Mouse (Mus musculus): Measurements from ENCODE around the gene Ubxn4. TPM values are rescaled to one million over a fixed set of nuclear protein-coding genes. Genes with fewer than 3 reads are reported as not detected.
"Not testable (repeated sequence)": the region's sequence is repeated elsewhere in the genome, so short reads cannot be mapped to it uniquely, and the experiment has no call there.

Gene Ubxn4
- polyA plus RNA-seq, 1 experiment from 2014 or later, result 62.0 TPM

- no peak overlapping the region for H3K9ac ChIP-seq (ENCODE audit: low read length)
- H3K9me3 ChIP-seq (replicated peaks; ENCODE audit: control insufficient read depth, low read length), result no peaks in the 10 kb centered on the region
- no peak for ATAC-seq
- no peaks in the 10 kb centered on the region for H3K36me3 ChIP-seq (ENCODE audit: control insufficient read depth, insufficient read depth, low read length)
- no peak for DNase-seq (ENCODE audit: low spot score)
- WGBS, result 85% methylated on average over 12 of the region's 12 CpGs
- no peak overlapping the region for H3K4me2 ChIP-seq (ENCODE audit: low read length)
- no peaks in the 10 kb centered on the region for H3K27me3 ChIP-seq (replicated peaks; ENCODE audit: control insufficient read depth, insufficient read depth, low read length)
- H3K4me1 ChIP-seq (ENCODE audit: control insufficient read depth, insufficient read depth, low read length), result no peaks in the 10 kb centered on the region
- H3K27ac ChIP-seq (ENCODE audit: low read depth, low read length), result no peak overlapping the region
- no peak overlapping the region for H3K4me3 ChIP-seq (ENCODE audit: low read depth, low read length)
Observed at GRCm38 (mm10) chr1:128293524-128293923, 49.8 kb downstream of the Ubxn4 start.

- Histone ChIP-seq H3K27me3 (replicated peaks; ENCODE audit: control insufficient read depth, insufficient read depth, low read length) (no peaks in the 10 kb centered on the region), H3K27ac (ENCODE audit: low read depth, low read length) (no peak overlapping the region), H3K9me3 (replicated peaks; ENCODE audit: control insufficient read depth, low read length) (no peaks in the 10 kb centered on the region), H3K4me1 (ENCODE audit: control insufficient read depth, insufficient read depth, low read length) (no peaks in the 10 kb centered on the region), H3K9ac (ENCODE audit: low read length) (no peak overlapping the region), H3K36me3 (ENCODE audit: control insufficient read depth, insufficient read depth, low read length) (no peaks in the 10 kb centered on the region), H3K4me2 (ENCODE audit: low read length) (no peak overlapping the region), H3K4me3 (ENCODE audit: low read depth, low read length) (no peak overlapping the region)
- WGBS, result 85% methylated on average over 8 of the region's 8 CpGs
- DNase-seq (ENCODE audit: low spot score) (no peak), ATAC-seq (no peak)
Observed at GRCm38 (mm10) chr1:128295296-128295695, 51.5 kb downstream of the Ubxn4 start.

- ATAC-seq (peak; percentile 32; the same call in 1 of the 2 replicates), DNase-seq (ENCODE audit: low spot score) (peak; percentile 14)
- Histone ChIP-seq H3K4me2 (ENCODE audit: low read length) (no peak overlapping the region), H3K4me3 (ENCODE audit: low read depth, low read length) (no peak overlapping the region), H3K9me3 (replicated peaks; ENCODE audit: control insufficient read depth, low read length) (no peaks in the 10 kb centered on the region), H3K9ac (ENCODE audit: low read length) (no peak overlapping the region), H3K36me3 (ENCODE audit: control insufficient read depth, insufficient read depth, low read length) (no peaks in the 10 kb centered on the region), H3K27ac (ENCODE audit: low read depth, low read length) (no peak overlapping the region), H3K27me3 (replicated peaks; ENCODE audit: control insufficient read depth, insufficient read depth, low read length) (no peaks in the 10 kb centered on the region), H3K4me1 (ENCODE audit: control insufficient read depth, insufficient read depth, low read length) (no peaks in the 10 kb centered on the region)
- 74% methylated on average over 5 of the region's 5 CpGs for WGBS
Observed at GRCm38 (mm10) chr1:128295717-128296528, 52.2 kb downstream of the Ubxn4 start.

- Histone ChIP-seq H3K9ac (ENCODE audit: low read length) (no peak overlapping the region), H3K27ac (ENCODE audit: low read depth, low read length) (no peak overlapping the region), H3K4me3 (ENCODE audit: low read depth, low read length) (no peak overlapping the region), H3K4me2 (ENCODE audit: low read length) (peak overlapping the region; percentile 9; the same call in 1 of the 2 replicates), H3K27me3 (replicated peaks; ENCODE audit: control insufficient read depth, insufficient read depth, low read length) (no peaks in the 10 kb centered on the region), H3K36me3 (ENCODE audit: control insufficient read depth, insufficient read depth, low read length) (no peaks in the 10 kb centered on the region), H3K9me3 (replicated peaks; ENCODE audit: control insufficient read depth, low read length) (no peaks in the 10 kb centered on the region; the same call in 1 of the 2 replicates), H3K4me1 (ENCODE audit: control insufficient read depth, insufficient read depth, low read length) (no peaks in the 10 kb centered on the region)
- 61% methylated on average over 16 of the region's 16 CpGs for WGBS
- peak; percentile 79 for DNase-seq (ENCODE audit: low spot score)
- ATAC-seq, result peak; percentile 77
Observed at GRCm38 (mm10) chr1:128303900-128304299, 60.1 kb downstream of the Ubxn4 start.

GRCm38 (mm10) chr1:128309043-128309442 lies 65.3 kb downstream of the Ubxn4 start:
- H3K9ac ChIP-seq (ENCODE audit: low read length), result no peak overlapping the region
- no peaks in the 10 kb centered on the region for H3K27me3 ChIP-seq (replicated peaks; ENCODE audit: control insufficient read depth, insufficient read depth, low read length)
- WGBS, result 82% methylated on average over 3 of the region's 3 CpGs
- H3K27ac ChIP-seq (ENCODE audit: low read depth, low read length), result no peak overlapping the region
- H3K4me3 ChIP-seq (ENCODE audit: low read depth, low read length), result no peak overlapping the region
- no peaks in the 10 kb centered on the region for H3K9me3 ChIP-seq (replicated peaks; ENCODE audit: control insufficient read depth, low read length)
- H3K4me1 ChIP-seq (ENCODE audit: control insufficient read depth, insufficient read depth, low read length), result no peaks in the 10 kb centered on the region
- ATAC-seq, result no peak
- no peaks in the 10 kb centered on the region for H3K36me3 ChIP-seq (ENCODE audit: control insufficient read depth, insufficient read depth, low read length)
- DNase-seq (ENCODE audit: low spot score), result peak; percentile 44
- H3K4me2 ChIP-seq (ENCODE audit: low read length), result no peak overlapping the region

GRCm38 (mm10) chr1:128314665-128315064 lies 70.9 kb downstream of the Ubxn4 start:
- no peak for DNase-seq (ENCODE audit: low spot score)
- H3K9ac ChIP-seq (ENCODE audit: low read length), result no peak overlapping the region
- no peaks in the 10 kb centered on the region for H3K9me3 ChIP-seq (replicated peaks; ENCODE audit: control insufficient read depth, low read length)
- no peak overlapping the region for H3K4me3 ChIP-seq (ENCODE audit: low read depth, low read length)
- no peaks in the 10 kb centered on the region for H3K4me1 ChIP-seq (ENCODE audit: control insufficient read depth, insufficient read depth, low read length)
- H3K27ac ChIP-seq (ENCODE audit: low read depth, low read length), result no peak overlapping the region
- no peaks in the 10 kb centered on the region for H3K27me3 ChIP-seq (replicated peaks; ENCODE audit: control insufficient read depth, insufficient read depth, low read length)
- no peak for ATAC-seq
- WGBS, result 72% methylated on average over 4 of the region's 4 CpGs
- H3K4me2 ChIP-seq (ENCODE audit: low read length), result no peak overlapping the region
- H3K36me3 ChIP-seq (ENCODE audit: control insufficient read depth, insufficient read depth, low read length), result no peaks in the 10 kb centered on the region

GRCm38 (mm10) chr1:128319266-128319665 lies 75.5 kb downstream of the Ubxn4 start:
- ATAC-seq; H3K27me3 ChIP-seq (replicated peaks; ENCODE audit: control insufficient read depth, insufficient read depth, low read length); H3K36me3 ChIP-seq (ENCODE audit: control insufficient read depth, insufficient read depth, low read length); H3K4me2 ChIP-seq (ENCODE audit: low read length); DNase-seq (ENCODE audit: low spot score); H3K4me3 ChIP-seq (ENCODE audit: low read depth, low read length); H3K27ac ChIP-seq (ENCODE audit: low read depth, low read length); H3K9ac ChIP-seq (ENCODE audit: low read length); H3K9me3 ChIP-seq (replicated peaks; ENCODE audit: control insufficient read depth, low read length); H3K4me1 ChIP-seq (ENCODE audit: control insufficient read depth, insufficient read depth, low read length): not testable (repeated sequence)
- 84% methylated on average over 6 of the region's 6 CpGs for WGBS

- no peak for DNase-seq (ENCODE audit: low spot score)
- Histone ChIP-seq H3K36me3 (ENCODE audit: control insufficient read depth, insufficient read depth, low read length) (0 out of 2 replicates have a peak, but pooled peaks cover 8% of the 10 kb centered on the region), H3K4me3 (ENCODE audit: low read depth, low read length) (no peak overlapping the region), H3K4me2 (ENCODE audit: low read length) (no peak overlapping the region), H3K9ac (ENCODE audit: low read length) (no peak overlapping the region), H3K27me3 (replicated peaks; ENCODE audit: control insufficient read depth, insufficient read depth, low read length) (no peaks in the 10 kb centered on the region), H3K9me3 (replicated peaks; ENCODE audit: control insufficient read depth, low read length) (no peaks in the 10 kb centered on the region), H3K4me1 (ENCODE audit: control insufficient read depth, insufficient read depth, low read length) (no peaks in the 10 kb centered on the region), H3K27ac (ENCODE audit: low read depth, low read length) (no peak overlapping the region)
- no peak for ATAC-seq
- WGBS, result 92% methylated on average over 8 of the region's 8 CpGs
Observed at GRCm38 (mm10) chr1:128323026-128323643, 79.4 kb downstream of the Ubxn4 start.

- DNase-seq (ENCODE audit: low spot score), result peak; percentile 52
- Histone ChIP-seq H3K27ac (ENCODE audit: low read depth, low read length) (no peak overlapping the region), H3K4me3 (ENCODE audit: low read depth, low read length) (no peak overlapping the region), H3K4me2 (ENCODE audit: low read length) (no peak overlapping the region), H3K27me3 (replicated peaks; ENCODE audit: control insufficient read depth, insufficient read depth, low read length) (no peaks in the 10 kb centered on the region), H3K36me3 (ENCODE audit: control insufficient read depth, insufficient read depth, low read length) (0 out of 2 replicates have a peak, but pooled peaks cover 8% of the 10 kb centered on the region), H3K9ac (ENCODE audit: low read length) (no peak overlapping the region), H3K4me1 (ENCODE audit: control insufficient read depth, insufficient read depth, low read length) (no peaks in the 10 kb centered on the region), H3K9me3 (replicated peaks; ENCODE audit: control insufficient read depth, low read length) (no peaks in the 10 kb centered on the region)
- WGBS, result 93% methylated on average over 2 of the region's 2 CpGs
- no peak for ATAC-seq
Observed at GRCm38 (mm10) chr1:128324776-128325175, 81.0 kb downstream of the Ubxn4 start.
